Mouse (Mus musculus): ENCODE data around the gene Galnt16. TPM values are rescaled to one million over a fixed set of nuclear protein-coding genes. Genes with fewer than 3 reads are reported as not detected.

Gene Galnt16
- polyA plus RNA-seq, 1 experiment, result 1.5 TPM

DNA sequence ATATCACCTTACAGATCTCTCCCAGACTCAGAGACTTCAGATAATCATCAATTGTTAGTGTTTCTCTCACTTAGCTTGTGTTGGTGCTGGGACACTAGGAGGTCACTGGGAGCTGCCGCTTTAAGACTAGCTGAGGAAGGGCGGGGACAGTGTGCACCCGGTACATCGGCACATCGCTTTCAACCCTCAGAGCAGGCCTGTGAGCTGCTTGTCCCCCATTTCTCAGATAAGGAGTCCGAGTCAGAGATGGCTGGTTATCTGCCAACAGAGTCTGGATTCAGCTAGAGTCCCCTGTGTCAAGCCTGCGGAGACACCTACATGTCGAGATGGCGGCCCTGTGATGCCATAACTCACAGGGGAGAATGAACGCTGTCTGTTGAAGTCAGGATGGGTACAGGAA is 13.5 kb downstream of the Galnt16 start:
- Histone ChIP-seq H3K36me3 (ENCODE audit: control insufficient read depth, insufficient read depth, low read length) (no peaks in the 10 kb centered on the region), H3K27me3 (ENCODE audit: control insufficient read depth, insufficient read depth, low read length) (no peaks in the 10 kb centered on the region), H3K27ac (ENCODE audit: control insufficient read depth, insufficient read depth, low read depth, low read length) (no peak overlapping the region), H3K4me1 (ENCODE audit: control insufficient read depth, insufficient read depth, low read length) (no peaks in the 10 kb centered on the region), H3K4me3 (ENCODE audit: control insufficient read depth, low read depth, low read length) (no peak overlapping the region)
- no peak for TF ChIP-seq POLR2A (IDR thresholded peaks at IDR 0.05; ENCODE audit: control insufficient read depth, low read depth, low read length)
- TF ChIP-seq CTCF (IDR thresholded peaks at IDR 0.05; ENCODE audit: control insufficient read depth, insufficient read depth, insufficient replicate concordance, low read depth, low read length), result no peak

GRCm38 (mm10) chr12:80533876-80534275 is 15.8 kb downstream of the Galnt16 start:
- H3K36me3 ChIP-seq (ENCODE audit: control insufficient read depth, insufficient read depth, low read length), result no peaks in the 10 kb centered on the region
- no peak overlapping the region for H3K4me3 ChIP-seq (ENCODE audit: control insufficient read depth, low read depth, low read length)
- H3K27ac ChIP-seq (ENCODE audit: control insufficient read depth, insufficient read depth, low read depth, low read length), result no peak overlapping the region

GRCm38 (mm10) chr12:80537313-80537712 is 19.2 kb downstream of the Galnt16 start:
- H3K36me3 ChIP-seq (ENCODE audit: control insufficient read depth, insufficient read depth, low read length), result no peaks in the 10 kb centered on the region
- TF ChIP-seq POLR2A (IDR thresholded peaks at IDR 0.05; ENCODE audit: control insufficient read depth, low read depth, low read length) (no peak), CTCF (IDR thresholded peaks at IDR 0.05; ENCODE audit: control insufficient read depth, insufficient read depth, insufficient replicate concordance, low read depth, low read length) (no peak)
- H3K27ac ChIP-seq (ENCODE audit: control insufficient read depth, insufficient read depth, low read depth, low read length), result no peak overlapping the region
- no peaks in the 10 kb centered on the region for H3K27me3 ChIP-seq (ENCODE audit: control insufficient read depth, insufficient read depth, low read length)
- H3K4me3 ChIP-seq (ENCODE audit: control insufficient read depth, low read depth, low read length), result no peak overlapping the region
- no peaks in the 10 kb centered on the region for H3K4me1 ChIP-seq (ENCODE audit: control insufficient read depth, insufficient read depth, low read length)

More at GRCm38 (mm10) chr12:80533876-80534275, 15.8 kb downstream of the Galnt16 start:
- no peak for TF ChIP-seq CTCF (IDR thresholded peaks at IDR 0.05; ENCODE audit: control insufficient read depth, insufficient read depth, insufficient replicate concordance, low read depth, low read length)
- TF ChIP-seq POLR2A (IDR thresholded peaks at IDR 0.05; ENCODE audit: control insufficient read depth, low read depth, low read length), result no peak
- H3K27me3 ChIP-seq (ENCODE audit: control insufficient read depth, insufficient read depth, low read length), result no peaks in the 10 kb centered on the region
- H3K4me1 ChIP-seq (ENCODE audit: control insufficient read depth, insufficient read depth, low read length), result no peaks in the 10 kb centered on the region

- no peaks in the 10 kb centered on the region for H3K4me1 ChIP-seq (ENCODE audit: control insufficient read depth, insufficient read depth, low read length)
- H3K27me3 ChIP-seq (ENCODE audit: control insufficient read depth, insufficient read depth, low read length), result no peaks in the 10 kb centered on the region
- TF ChIP-seq CTCF (IDR thresholded peaks at IDR 0.05; ENCODE audit: control insufficient read depth, insufficient read depth, insufficient replicate concordance, low read depth, low read length) (no peak), POLR2A (IDR thresholded peaks at IDR 0.05; ENCODE audit: control insufficient read depth, low read depth, low read length) (no peak)
- H3K27ac ChIP-seq (ENCODE audit: control insufficient read depth, insufficient read depth, low read depth, low read length), result no peak overlapping the region
- H3K4me3 ChIP-seq (ENCODE audit: control insufficient read depth, low read depth, low read length), result no peak overlapping the region
- H3K36me3 ChIP-seq (ENCODE audit: control insufficient read depth, insufficient read depth, low read length), result no peaks in the 10 kb centered on the region
Measured at GRCm38 (mm10) chr12:80538311-80538710, 20.2 kb downstream of the Galnt16 start.

- Histone ChIP-seq H3K27ac (ENCODE audit: control insufficient read depth, insufficient read depth, low read depth, low read length) (no peak overlapping the region), H3K27me3 (ENCODE audit: control insufficient read depth, insufficient read depth, low read length) (no peaks in the 10 kb centered on the region)
Measured at GRCm38 (mm10) chr12:80545310-80545709, 27.2 kb downstream of the Galnt16 start.

DNA sequence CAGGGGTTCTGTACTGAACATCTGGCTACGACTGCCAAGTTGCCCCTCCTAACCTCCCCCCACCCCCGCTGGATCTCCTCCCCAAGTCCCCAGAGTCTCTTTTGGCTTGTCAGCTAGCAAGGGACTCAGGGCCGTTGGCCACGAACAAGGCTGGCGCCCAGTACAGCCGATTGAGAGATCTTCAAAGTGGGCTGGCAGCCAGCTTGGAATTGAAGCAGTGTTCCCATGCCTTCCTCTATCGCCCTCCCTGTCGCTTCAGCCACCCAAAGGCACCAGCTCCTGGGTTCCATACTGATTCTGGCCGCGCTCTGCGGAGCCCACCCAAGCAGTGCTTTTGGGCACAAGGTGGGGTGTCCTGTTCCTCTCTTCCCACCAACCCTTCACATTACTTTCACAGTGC is 31.6 kb downstream of the Galnt16 start:
- no peaks in the 10 kb centered on the region for H3K27me3 ChIP-seq (ENCODE audit: control insufficient read depth, insufficient read depth, low read length)
- H3K4me1 ChIP-seq (ENCODE audit: control insufficient read depth, insufficient read depth, low read length), result no peaks in the 10 kb centered on the region
- H3K36me3 ChIP-seq (ENCODE audit: control insufficient read depth, insufficient read depth, low read length), result no peaks in the 10 kb centered on the region
- no peak overlapping the region for H3K27ac ChIP-seq (ENCODE audit: control insufficient read depth, insufficient read depth, low read depth, low read length)
- H3K4me3 ChIP-seq (ENCODE audit: control insufficient read depth, low read depth, low read length), result no peak overlapping the region
- TF ChIP-seq POLR2A (IDR thresholded peaks at IDR 0.05; ENCODE audit: control insufficient read depth, low read depth, low read length), result no peak
- TF ChIP-seq CTCF (IDR thresholded peaks at IDR 0.05; ENCODE audit: control insufficient read depth, insufficient read depth, insufficient replicate concordance, low read depth, low read length), result no peak

More at GRCm38 (mm10) chr12:80545310-80545709, 27.2 kb downstream of the Galnt16 start:
- Histone ChIP-seq H3K4me3 (ENCODE audit: control insufficient read depth, low read depth, low read length) (no peak overlapping the region), H3K36me3 (ENCODE audit: control insufficient read depth, insufficient read depth, low read length) (no peaks in the 10 kb centered on the region), H3K4me1 (ENCODE audit: control insufficient read depth, insufficient read depth, low read length) (no peaks in the 10 kb centered on the region)
- TF ChIP-seq POLR2A (IDR thresholded peaks at IDR 0.05; ENCODE audit: control insufficient read depth, low read depth, low read length) (no peak), CTCF (IDR thresholded peaks at IDR 0.05; ENCODE audit: control insufficient read depth, insufficient read depth, insufficient replicate concordance, low read depth, low read length) (no peak)

GRCm38 (mm10) chr12:80553157-80553556 is 35.1 kb downstream of the Galnt16 start:
- H3K36me3 ChIP-seq (ENCODE audit: control insufficient read depth, insufficient read depth, low read length), result no peaks in the 10 kb centered on the region
- no peaks in the 10 kb centered on the region for H3K27me3 ChIP-seq (ENCODE audit: control insufficient read depth, insufficient read depth, low read length)
- H3K4me3 ChIP-seq (ENCODE audit: control insufficient read depth, low read depth, low read length), result no peak overlapping the region
- no peaks in the 10 kb centered on the region for H3K4me1 ChIP-seq (ENCODE audit: control insufficient read depth, insufficient read depth, low read length)
- TF ChIP-seq POLR2A (IDR thresholded peaks at IDR 0.05; ENCODE audit: control insufficient read depth, low read depth, low read length) (no peak), CTCF (IDR thresholded peaks at IDR 0.05; ENCODE audit: control insufficient read depth, insufficient read depth, insufficient replicate concordance, low read depth, low read length) (no peak)
- H3K27ac ChIP-seq (ENCODE audit: control insufficient read depth, insufficient read depth, low read depth, low read length), result no peak overlapping the region

DNA sequence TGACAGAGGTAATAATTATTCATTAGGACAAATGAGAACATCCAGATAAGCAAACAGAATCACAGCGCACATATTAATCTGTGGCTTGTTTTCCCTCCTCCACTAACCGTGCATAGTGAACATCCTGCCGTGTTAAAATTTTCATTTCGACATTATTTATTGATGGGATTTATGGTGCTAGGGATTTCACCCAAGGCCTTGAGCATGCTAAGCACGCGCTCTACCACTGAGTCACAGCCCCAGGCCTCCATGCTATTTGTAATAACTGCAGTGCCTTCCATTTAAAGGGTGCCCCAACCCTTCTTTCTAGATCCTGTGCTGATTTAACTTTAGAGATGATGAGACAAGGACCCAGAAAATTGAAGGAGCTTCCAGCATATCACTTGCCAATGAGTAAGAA is 36.2 kb downstream of the Galnt16 start:
- Histone ChIP-seq H3K27me3 (ENCODE audit: control insufficient read depth, insufficient read depth, low read length) (no peaks in the 10 kb centered on the region), H3K4me1 (ENCODE audit: control insufficient read depth, insufficient read depth, low read length) (no peaks in the 10 kb centered on the region), H3K27ac (ENCODE audit: control insufficient read depth, insufficient read depth, low read depth, low read length) (no peak overlapping the region), H3K4me3 (ENCODE audit: control insufficient read depth, low read depth, low read length) (no peak overlapping the region), H3K36me3 (ENCODE audit: control insufficient read depth, insufficient read depth, low read length) (no peaks in the 10 kb centered on the region)
- TF ChIP-seq CTCF (IDR thresholded peaks at IDR 0.05; ENCODE audit: control insufficient read depth, insufficient read depth, insufficient replicate concordance, low read depth, low read length), result no peak
- no peak for TF ChIP-seq POLR2A (IDR thresholded peaks at IDR 0.05; ENCODE audit: control insufficient read depth, low read depth, low read length)
